Mouse (Mus musculus): ENCODE results near the gene Acvr1b.
A peak's percentile ranks its signal among the peaks of the same experiment; 100 is the strongest.

Acvr1b gene

GRCm38 (mm10) chr15:101173421-101174211 is at the start of gene Acvr1b:
TSS of gene Acvr1b (plus strand) at chr15:101174067.
- peak; percentile 92 for DNase-seq

- DNase-seq = no peak
Observed at GRCm38 (mm10) chr15:101125561-101125960, 48.3 kb upstream of the Acvr1b start.

- no peak for DNase-seq
Observed at GRCm38 (mm10) chr15:101126876-101127544, 46.9 kb upstream of the Acvr1b start.

- DNase-seq = no peak
Observed at GRCm38 (mm10) chr15:101128181-101129089, 45.4 kb upstream of the Acvr1b start, which contains the start of gene Acvrl1. TSS of gene Acvrl1 (plus strand) at chr15:101128522.

GRCm38 (mm10) chr15:101129412-101129811 is 44.5 kb upstream of the Acvr1b start:
- DNase-seq = no peak

GRCm38 (mm10) chr15:101131498-101131897 is 42.4 kb upstream of the Acvr1b start:
- DNase-seq = no peak

- DNase-seq = no peak
Observed at GRCm38 (mm10) chr15:101132041-101132440, 41.8 kb upstream of the Acvr1b start.

GRCm38 (mm10) chr15:101132761-101133160 is 41.1 kb upstream of the Acvr1b start:
- no peak for DNase-seq

GRCm38 (mm10) chr15:101133993-101134704 is 39.7 kb upstream of the Acvr1b start:
- no peak for DNase-seq

GRCm38 (mm10) chr15:101135405-101135804 is 38.5 kb upstream of the Acvr1b start:
- DNase-seq = no peak

- DNase-seq = no peak
Observed at GRCm38 (mm10) chr15:101137455-101137854, 36.4 kb upstream of the Acvr1b start.

GRCm38 (mm10) chr15:101138675-101139074 is 35.2 kb upstream of the Acvr1b start:
- no peak for DNase-seq

GRCm38 (mm10) chr15:101139885-101140284 is 34.0 kb upstream of the Acvr1b start:
- DNase-seq = no peak

- no peak for DNase-seq
Observed at GRCm38 (mm10) chr15:101140587-101140986, 33.3 kb upstream of the Acvr1b start.

GRCm38 (mm10) chr15:101141061-101141541 is 32.8 kb upstream of the Acvr1b start:
- DNase-seq = no peak

- DNase-seq = no peak
Observed at GRCm38 (mm10) chr15:101142672-101143071, 31.2 kb upstream of the Acvr1b start.

GRCm38 (mm10) chr15:101143494-101143893 is 30.4 kb upstream of the Acvr1b start:
- DNase-seq = no peak

GRCm38 (mm10) chr15:101144176-101144575 is 29.7 kb upstream of the Acvr1b start:
- no peak for DNase-seq

GRCm38 (mm10) chr15:101144779-101145178 is 29.1 kb upstream of the Acvr1b start:
- DNase-seq = no peak

GRCm38 (mm10) chr15:101145424-101146099 is 28.3 kb upstream of the Acvr1b start:
- DNase-seq = peak; percentile 91

GRCm38 (mm10) chr15:101146100-101146965 is 27.5 kb upstream of the Acvr1b start:
- DNase-seq = peak; percentile 7
